Mouse (Mus musculus) embryonic facial prominence, embryonic 13.5 days (tissue): ENCODE results near the gene Aspdh. TPM values are rescaled to one million over a fixed set of nuclear protein-coding genes. Genes with fewer than 3 reads are reported as not detected.

Source experiments
- ATAC-seq: fragments of 200-750 bp; cut with Nextera tagmentation; 2 replicates; pipeline ENCODE4 v1.8.0; 2017; ENCODE audit warnings: low read depth; ENCODE audit not compliant: insufficient number of reproducible peaks, insufficient read depth, low FRiP score, low TSS enrichment
- H3K27ac ChIP-seq: fragments of 300-500 bp; sonication (generic); 2 replicates; pipeline ENCODE4 v1.5.1; 2015; ENCODE audit warnings: moderate library complexity, mild to moderate bottlenecking, inconsistent platforms
- H3K27me3 ChIP-seq: fragments of 300-500 bp; sonication (generic); 2 replicates; pipeline ENCODE4 v1.6.1; 2015; ENCODE audit warnings: mild to moderate bottlenecking, inconsistent platforms
- H3K36me3 ChIP-seq: fragments of 300-500 bp; sonication (generic); 2 replicates; pipeline ENCODE4 v1.6.1; 2015; ENCODE audit warnings: mild to moderate bottlenecking, inconsistent platforms
- H3K4me1 ChIP-seq: fragments of 300-500 bp; sonication (generic); 2 replicates; pipeline ENCODE4 v1.6.1; 2015; ENCODE audit warnings: inconsistent platforms
- H3K4me2 ChIP-seq: fragments of 300-500 bp; sonication (generic); 2 replicates; pipeline ENCODE4 v1.6.1; 2015; ENCODE audit warnings: moderate library complexity, mild to moderate bottlenecking, inconsistent platforms
- H3K4me3 ChIP-seq: fragments of 300-500 bp; sonication (generic); 2 replicates; pipeline ENCODE4 v1.5.1; 2015; ENCODE audit warnings: mild to moderate bottlenecking, inconsistent platforms
- H3K9ac ChIP-seq: fragments of 300-500 bp; sonication (generic); 2 replicates; pipeline ENCODE4 v1.6.1; 2015; ENCODE audit warnings: mild to moderate bottlenecking, inconsistent platforms
- H3K9me3 ChIP-seq: fragments of 300-500 bp; sonication (generic); 2 replicates; pipeline ENCODE4 v1.6.1; 2016; ENCODE audit warnings: inconsistent platforms
- WGBS: fragments of 180-500 bp; shearing (Covaris S2); methylation state at CpG from one replicate; pipeline ENCODE4 v1.1.7; 2015; ENCODE audit warnings: mixed read lengths; 5-methylcytosine and 5-hydroxymethylcytosine counted together
- microRNA-seq: library from miRNA; unstranded; fragments of <30 nt; microRNA quantifications from one replicate; pipeline ENCODE4, GENCODE M21; 2016
- polyA plus RNA-seq: library from polyadenylated mRNA; unstranded; fragments of >200 nt; fragmentation: Nextera tagmentation; extraction: Ambion mirVana; gene quantifications from 2 replicates; pipeline ENCODE4 v1.2.1, GENCODE M21; 2015

The Aspdh gene
- polyA plus RNA-seq, 1 experiment from 2014 or later = 0.69 TPM

DNA sequence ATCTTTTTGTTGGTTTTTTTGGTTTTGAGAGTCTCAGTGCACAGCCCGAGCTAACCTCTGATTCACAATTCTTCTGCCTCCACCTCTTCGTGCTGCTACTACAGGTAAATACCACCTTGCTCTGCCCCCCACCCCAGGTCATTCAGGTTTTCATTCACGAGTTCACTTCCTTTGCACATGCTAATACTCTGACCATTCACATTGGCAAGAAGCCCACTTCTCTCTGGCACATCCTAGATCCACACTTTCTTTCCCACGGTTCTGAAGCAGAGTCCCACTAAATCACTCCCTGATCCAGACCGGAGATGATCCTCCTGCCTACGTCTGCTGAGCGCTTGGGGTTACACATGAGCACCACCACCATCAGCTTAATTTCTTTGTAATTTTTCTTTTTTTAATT, 29.9 kb downstream of the Aspdh start:
- peaks cover 19% of the 10 kb centered on the region for H3K4me1 ChIP-seq
- H3K4me3 ChIP-seq = peak overlapping the region; percentile 63
- H3K27ac ChIP-seq = no peak overlapping the region
- peaks cover 5% of the 10 kb centered on the region; the same call in 1 of the 2 replicates for H3K27me3 ChIP-seq
- peak overlapping the region; percentile 84 for H3K4me2 ChIP-seq
- H3K36me3 ChIP-seq = peaks cover 47% of the 10 kb centered on the region
- no peaks in the 10 kb centered on the region for H3K9me3 ChIP-seq
- no peak for ATAC-seq
- H3K9ac ChIP-seq = peak overlapping the region; percentile 86; the same call in 1 of the 2 replicates
- 85% methylated on average over 7 of the region's 7 CpGs for WGBS

GRCm38 (mm10) chr7:44495992-44496770, 31.0 kb downstream of the Aspdh start, which contains the start of the genes Emc10 and Fam71e1:
Gene Emc10 (minus strand): TSS chr7:44496529.
Gene Fam71e1 (plus strand): TSS chr7:44496581.
- H3K4me2 ChIP-seq = peak within 1 kb of the TSS; percentile 84
- H3K4me3 ChIP-seq = peak within 1 kb of the TSS; percentile 63
- peaks cover 36% of the 10 kb centered on the region for H3K36me3 ChIP-seq
- H3K9ac ChIP-seq = peak within 1 kb of the TSS; percentile 86
- no peaks in the 10 kb centered on the region for H3K9me3 ChIP-seq
- ATAC-seq = peak; percentile 89
- peaks cover 19% of the 10 kb centered on the region for H3K4me1 ChIP-seq
- H3K27me3 ChIP-seq = peaks cover 5% of the 10 kb centered on the region; the same call in 1 of the 2 replicates
- under 1% methylated on average over 58 of the region's 58 CpGs for WGBS
- peak within 1 kb of the TSS; percentile 94 for H3K27ac ChIP-seq

DNA sequence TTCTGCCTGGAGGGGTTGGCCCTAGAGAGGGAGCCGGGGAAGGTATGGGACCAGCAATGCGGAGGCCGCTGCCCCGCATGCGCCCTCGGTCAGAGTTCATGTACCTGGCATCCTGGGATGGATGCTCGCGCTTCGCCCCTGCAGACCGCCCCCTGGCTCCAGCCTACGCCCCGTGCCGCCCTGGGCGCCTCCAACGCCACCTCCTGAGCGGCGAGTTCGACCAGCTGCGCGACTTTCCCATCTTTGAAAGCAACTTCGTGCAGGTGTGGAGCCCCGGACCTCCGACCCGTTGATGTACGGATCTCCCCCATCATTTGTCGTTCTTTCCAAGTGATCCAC, 31.5 kb downstream of the Aspdh start:
- Histone ChIP-seq H3K36me3 (peaks cover 30% of the 10 kb centered on the region), H3K4me2 (peak overlapping the region; percentile 84), H3K9me3 (no peaks in the 10 kb centered on the region), H3K4me1 (peaks cover 19% of the 10 kb centered on the region), H3K9ac (peak overlapping the region; percentile 86), H3K27ac (peak overlapping the region; percentile 94), H3K4me3 (peak overlapping the region; percentile 63), H3K27me3 (peaks cover 5% of the 10 kb centered on the region; the same call in 1 of the 2 replicates)
- WGBS = 1% methylated on average over 26 of the region's 26 CpGs
- no peak; the same call in 1 of the 2 replicates for ATAC-seq

GRCm38 (mm10) chr7:44497361-44498055, 32.3 kb downstream of the Aspdh start:
- peaks cover 23% of the 10 kb centered on the region for H3K36me3 ChIP-seq
- peak overlapping the region; percentile 86 for H3K9ac ChIP-seq
- H3K4me1 ChIP-seq = peaks cover 19% of the 10 kb centered on the region
- H3K27me3 ChIP-seq = peaks cover 5% of the 10 kb centered on the region; the same call in 1 of the 2 replicates
- peak overlapping the region; percentile 84 for H3K4me2 ChIP-seq
- WGBS = 81% methylated on average over 10 of the region's 10 CpGs
- no peaks in the 10 kb centered on the region for H3K9me3 ChIP-seq
- peak overlapping the region; percentile 63 for H3K4me3 ChIP-seq
- 0 out of 2 replicates have a peak overlapping the region, but pooled peaks have one; percentile 94 for H3K27ac ChIP-seq
- ATAC-seq = no peak

GRCm38 (mm10) chr7:44498922-44499321, 33.7 kb downstream of the Aspdh start:
- no peak overlapping the region for H3K4me2 ChIP-seq
- H3K4me1 ChIP-seq = peaks cover 19% of the 10 kb centered on the region
- peaks cover 5% of the 10 kb centered on the region; the same call in 1 of the 2 replicates for H3K27me3 ChIP-seq
- H3K9me3 ChIP-seq = no peaks in the 10 kb centered on the region
- WGBS = 64% methylated on average over 1 of the region's 1 CpGs
- H3K4me3 ChIP-seq = no peak overlapping the region
- H3K27ac ChIP-seq = no peak overlapping the region
- peaks cover 8% of the 10 kb centered on the region; the same call in 1 of the 2 replicates for H3K36me3 ChIP-seq
- no peak overlapping the region for H3K9ac ChIP-seq
- no peak for ATAC-seq

DNA sequence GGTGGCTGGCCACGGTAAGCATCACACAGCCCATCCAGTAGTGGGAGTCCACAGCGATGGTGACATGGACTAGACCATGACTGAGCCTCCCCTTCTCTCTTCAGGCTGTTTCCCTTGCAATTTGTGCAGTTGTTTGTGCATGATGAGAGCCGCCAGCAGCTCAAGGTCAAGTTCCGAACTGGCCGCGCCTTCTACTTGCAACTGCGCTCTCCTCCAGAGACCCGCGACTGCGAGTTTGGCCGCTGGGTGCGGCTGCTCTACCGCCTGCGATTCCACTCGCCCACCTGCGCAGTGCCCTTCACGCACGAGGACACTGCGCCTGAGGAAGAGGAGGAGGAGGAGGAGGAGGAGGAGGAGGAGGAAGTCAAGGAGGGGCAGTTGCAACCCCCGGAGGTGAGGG, 34.9 kb downstream of the Aspdh start:
- H3K9ac ChIP-seq = no peak overlapping the region
- H3K36me3 ChIP-seq = no peaks in the 10 kb centered on the region
- no peaks in the 10 kb centered on the region for H3K9me3 ChIP-seq
- no peak for ATAC-seq
- H3K4me2 ChIP-seq = no peak overlapping the region
- H3K4me1 ChIP-seq = peaks cover 14% of the 10 kb centered on the region
- H3K27me3 ChIP-seq = peaks cover 5% of the 10 kb centered on the region; the same call in 1 of the 2 replicates
- H3K4me3 ChIP-seq = no peak overlapping the region
- H3K27ac ChIP-seq = no peak overlapping the region
- 64% methylated on average over 20 of the region's 20 CpGs for WGBS

DNA sequence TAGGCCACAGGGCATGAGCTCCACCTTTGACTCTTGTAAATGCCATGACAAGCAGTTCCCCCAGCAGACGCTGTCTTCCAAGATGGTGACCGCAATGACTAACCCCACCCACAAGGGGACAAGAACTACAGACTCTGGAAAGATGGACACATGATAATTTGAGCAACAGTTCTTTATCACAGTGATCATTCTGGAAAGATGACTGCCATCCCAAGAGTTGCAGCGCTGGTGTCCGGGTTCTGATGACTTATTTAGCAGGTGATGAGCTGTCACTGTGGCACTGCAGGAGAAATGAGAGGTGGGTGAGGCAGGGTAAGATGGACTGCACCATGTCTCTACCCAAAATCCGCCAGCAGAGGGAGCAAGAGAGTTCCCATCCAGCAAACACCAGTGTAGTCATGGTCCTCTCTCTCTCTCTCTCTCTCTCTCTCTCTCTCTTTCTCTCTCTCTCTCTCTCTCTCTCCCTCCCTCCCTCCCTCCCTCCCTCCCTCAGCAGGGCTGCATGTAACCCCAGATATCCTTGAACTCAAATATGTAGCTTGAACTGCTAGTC, 36.4 kb downstream of the Aspdh start:
- Histone ChIP-seq H3K27me3 (peaks cover 8% of the 10 kb centered on the region; the same call in 1 of the 2 replicates), H3K4me2 (no peak overlapping the region), H3K4me1 (peaks cover 7% of the 10 kb centered on the region), H3K9me3 (no peaks in the 10 kb centered on the region), H3K36me3 (no peaks in the 10 kb centered on the region), H3K27ac (no peak overlapping the region), H3K4me3 (no peak overlapping the region), H3K9ac (no peak overlapping the region)
- no peak for ATAC-seq
- WGBS = 41% methylated on average over 5 of the region's 5 CpGs

- ATAC-seq = no peak
- H3K4me2 ChIP-seq = no peak overlapping the region
- peaks cover 17% of the 10 kb centered on the region for H3K27me3 ChIP-seq
- H3K9me3 ChIP-seq = no peaks in the 10 kb centered on the region
- no peak overlapping the region for H3K27ac ChIP-seq
- H3K4me1 ChIP-seq = no peaks in the 10 kb centered on the region
- no peak overlapping the region for H3K4me3 ChIP-seq
- H3K36me3 ChIP-seq = no peaks in the 10 kb centered on the region
- H3K9ac ChIP-seq = no peak overlapping the region
Measured at GRCm38 (mm10) chr7:44507491-44507890, 42.3 kb downstream of the Aspdh start.

Small RNAs within 50 kb of the gene (microRNA-seq; reads per million reads assigned to microRNA genes)
- gene Mir7052 = not detected

Other genes with a start within 250 kb of the Aspdh start
- gene Klk1b5, start 249.4 kb upstream of the Aspdh start, polyA plus RNA-seq = not detected in 2 replicates
- not detected in 2 replicates for gene Klk1, start 240.0 kb upstream of the Aspdh start, polyA plus RNA-seq
- 0.21 TPM in 1 of 2 replicates, not detected in the other for gene Gm36864, start 229.2 kb upstream of the Aspdh start, polyA plus RNA-seq
- 1.4 TPM in 2 replicates for gene 1700028J19Rik, start 218.7 kb upstream of the Aspdh start, polyA plus RNA-seq
- 199 and 210 TPM in 2 replicates for gene 2410002F23Rik, start 218.7 kb upstream of the Aspdh start, polyA plus RNA-seq
- gene Acp4, start 208.0 kb upstream of the Aspdh start, polyA plus RNA-seq = 0.13 TPM in 1 of 2 replicates, not detected in the other
- gene Gm15517, start 203.9 kb upstream of the Aspdh start, polyA plus RNA-seq = not detected in 2 replicates
- gene Clec11a, start 158.5 kb upstream of the Aspdh start, polyA plus RNA-seq = 9.1 and 11.9 TPM in 2 replicates
- gene Shank1, start 155.1 kb upstream of the Aspdh start, polyA plus RNA-seq = 5.5 and 6.8 TPM in 2 replicates
- 4.1 and 4.9 TPM in 2 replicates for gene Syt3, start 81.3 kb upstream of the Aspdh start, polyA plus RNA-seq
- gene 1700008O03Rik, start 79.6 kb upstream of the Aspdh start, polyA plus RNA-seq = 0.19 and 1.4 TPM in 2 replicates
- 1.5 and 1.6 TPM in 2 replicates for gene Lrrc4b, start 36.4 kb upstream of the Aspdh start, polyA plus RNA-seq
- gene Josd2, start 2.6 kb downstream of the Aspdh start, polyA plus RNA-seq = 93.6 and 106 TPM in 2 replicates
- gene Emc10, start 31.1 kb downstream of the Aspdh start, polyA plus RNA-seq = 126 and 129 TPM in 2 replicates
- gene Fam71e1, start 31.2 kb downstream of the Aspdh start, polyA plus RNA-seq = 19.9 and 22.4 TPM in 2 replicates
- gene Mybpc2, start 59.3 kb downstream of the Aspdh start, polyA plus RNA-seq = 0.13 and 0.14 TPM in 2 replicates
- gene Spib, start 66.7 kb downstream of the Aspdh start, polyA plus RNA-seq = 0.60 and 0.94 TPM in 2 replicates
- gene Pold1, start 83.5 kb downstream of the Aspdh start, polyA plus RNA-seq = 94.4 and 104 TPM in 2 replicates
- 72.3 and 80.1 TPM in 2 replicates for gene Nr1h2, start 88.6 kb downstream of the Aspdh start, polyA plus RNA-seq
- 1.1 and 1.8 TPM in 2 replicates for gene Napsa, start 107.0 kb downstream of the Aspdh start, polyA plus RNA-seq
- 0.72 and 1.8 TPM in 2 replicates for gene Kcnc3, start 125.3 kb downstream of the Aspdh start, polyA plus RNA-seq
- 11.8 and 12.2 TPM in 2 replicates for gene Myh14, start 205.5 kb downstream of the Aspdh start, polyA plus RNA-seq
- gene Izumo2, start 243.4 kb downstream of the Aspdh start, polyA plus RNA-seq = not detected in 2 replicates